ENCODE assay signal across 28 mouse cellular contexts in genomic region chr5:33201697-33202096, GRCm38 (mm10). TPM values are rescaled to one million over a fixed set of nuclear protein-coding genes. Genes with fewer than 3 reads are reported as not detected.
"Had no signal": no experiment of that assay in that cellular context is flagged by ENCODE, and none has a peak within 500 bp of the region (broad histone marks: within the 10 kb centered on the region; RNA-seq: fewer than 3 reads in every experiment).

No protein-coding gene starts in this region.

- H3K9me3 ChIP-seq: heart, embryonic 13.5 days; heart, embryonic 15.5 days; hindbrain, embryonic 13.5 days; hindbrain, embryonic 15.5 days; kidney, embryonic 15.5 days; limb, embryonic 10.5 days; limb, embryonic 12.5 days; liver, embryonic 13.5 days; liver, embryonic 15.5 days had no signal

- H3K4me1 ChIP-seq: hindbrain, embryonic 15.5 days; limb, embryonic 12.5 days had no signal

- ATAC-seq: hindbrain, postnatal 0 days; intestine, embryonic 16.5 days; liver, postnatal 0 days had no signal

- H3K9ac ChIP-seq: heart, embryonic 15.5 days; hindbrain, embryonic 13.5 days; hindbrain, embryonic 15.5 days; kidney, embryonic 15.5 days; limb, embryonic 12.5 days; liver, embryonic 13.5 days; liver, embryonic 15.5 days; liver, postnatal 0 days had no signal

- H3K4me2 ChIP-seq: heart, embryonic 13.5 days; heart, embryonic 15.5 days; hindbrain, embryonic 13.5 days; hindbrain, embryonic 15.5 days; kidney, embryonic 15.5 days; limb, embryonic 12.5 days; liver, embryonic 11.5 days; liver, embryonic 13.5 days; liver, embryonic 15.5 days had no signal

- H3K36me3 ChIP-seq: heart, embryonic 13.5 days; heart, embryonic 15.5 days; hindbrain, embryonic 13.5 days; hindbrain, embryonic 15.5 days; kidney, embryonic 15.5 days; limb, embryonic 10.5 days; limb, embryonic 12.5 days; liver, embryonic 13.5 days; liver, embryonic 15.5 days had no signal

- H3K27me3 ChIP-seq: heart, embryonic 13.5 days; hindbrain, embryonic 13.5 days; hindbrain, embryonic 15.5 days; kidney, embryonic 15.5 days; limb, embryonic 12.5 days; liver, embryonic 15.5 days had no signal

- DNase-seq: gastrocnemius, postnatal 14 days; gastrocnemius, postnatal 36 days; heart, adult 18-20 months; heart, postnatal 14 days; heart, postnatal 36 days; kidney, adult 11 months; kidney, adult 2 months; kidney, adult 9 months; kidney, postnatal 14 days; kidney, postnatal 36 days; layer of hippocampus, adult 9-11 months; liver; liver, embryonic 13.5 days; liver, postnatal 0 days had no signal

- H3K27ac ChIP-seq: heart, embryonic 13.5 days; heart, embryonic 15.5 days; hindbrain, embryonic 13.5 days; hindbrain, embryonic 15.5 days; hindbrain, postnatal 0 days; kidney, embryonic 15.5 days; kidney, postnatal 0 days; left cerebral cortex, adult 2 months; limb, embryonic 10.5 days; limb, embryonic 12.5 days; liver, embryonic 13.5 days; liver, embryonic 15.5 days had no signal

- H3K4me3 ChIP-seq: heart, embryonic 13.5 days; heart, embryonic 15.5 days; hindbrain, embryonic 13.5 days; hindbrain, embryonic 15.5 days; kidney, embryonic 15.5 days; left cerebral cortex, adult 2 months; limb, embryonic 10.5 days; limb, embryonic 12.5 days; liver, embryonic 13.5 days; liver, embryonic 15.5 days had no signal

RNA-seq across cellular contexts. Expression of gene Spon2, which starts 16.6 kb away (rescaled TPM):
- total RNA-seq: layer of hippocampus, adult 8-10 months had no signal
